Mouse (Mus musculus): ENCODE measurements around the gene Lrrfip1. TPM values are rescaled to one million over a fixed set of nuclear protein-coding genes. Genes with fewer than 3 reads are reported as not detected.

Lrrfip1 gene
- polyA plus RNA-seq (2016; fragmentation: Nextera tagmentation; extraction: Ambion mirVana) = 27.6 and 27.9 TPM in 2 replicates

- Histone ChIP-seq H3K27me3 (replicated peaks) (no peaks in the 10 kb centered on the region), H3K36me3 (no peaks in the 10 kb centered on the region), H3K9ac (peak within 1 kb of the TSS; percentile 83), H3K4me1 (peaks cover 22% of the 10 kb centered on the region), H3K4me3 (peak within 1 kb of the TSS; percentile 70), H3K4me2 (replicated peaks) (peak within 1 kb of the TSS; percentile 96), H3K27ac (no peak within 1 kb of the TSS), H3K9me3 (no peaks in the 10 kb centered on the region)
- ATAC-seq (ENCODE audit: low FRiP score, low read depth) = peak; percentile 77
- 3% methylated on average over 59 of the region's 59 CpGs for WGBS
These were observed at the start of gene Lrrfip1 for GRCm38 (mm10) chr1:90998268-90998890. Gene Lrrfip1 (plus strand): TSS chr1:90998737.

- Histone ChIP-seq H3K27me3 (replicated peaks) (no peaks in the 10 kb centered on the region), H3K36me3 (no peaks in the 10 kb centered on the region), H3K9me3 (no peaks in the 10 kb centered on the region), H3K4me2 (replicated peaks) (no peak overlapping the region), H3K27ac (no peak overlapping the region), H3K9ac (no peak overlapping the region), H3K4me3 (no peak overlapping the region), H3K4me1 (no peaks in the 10 kb centered on the region)
- no peak for ATAC-seq (ENCODE audit: low FRiP score, low read depth)
- WGBS = 83% methylated on average over 9 of the region's 9 CpGs
These were observed 49.2 kb upstream of the Lrrfip1 start for GRCm38 (mm10) chr1:90949309-90949708.

- no peak overlapping the region for H3K27ac ChIP-seq
- H3K4me2 ChIP-seq (replicated peaks) = no peak overlapping the region
- no peaks in the 10 kb centered on the region for H3K4me1 ChIP-seq
- no peaks in the 10 kb centered on the region for H3K9me3 ChIP-seq
- no peaks in the 10 kb centered on the region for H3K36me3 ChIP-seq
- WGBS = 84% methylated on average over 7 of the region's 7 CpGs
- ATAC-seq (ENCODE audit: low FRiP score, low read depth) = no peak
- H3K27me3 ChIP-seq (replicated peaks) = no peaks in the 10 kb centered on the region
- H3K9ac ChIP-seq = no peak overlapping the region
- H3K4me3 ChIP-seq = no peak overlapping the region
These were observed 46.9 kb upstream of the Lrrfip1 start for GRCm38 (mm10) chr1:90951670-90952069.

- Histone ChIP-seq H3K9me3 (no peaks in the 10 kb centered on the region), H3K27me3 (replicated peaks) (no peaks in the 10 kb centered on the region), H3K9ac (no peak within 1 kb of the TSS), H3K36me3 (no peaks in the 10 kb centered on the region), H3K27ac (no peak within 1 kb of the TSS), H3K4me3 (no peak within 1 kb of the TSS), H3K4me1 (no peaks in the 10 kb centered on the region), H3K4me2 (replicated peaks) (no peak within 1 kb of the TSS)
- WGBS = 82% methylated on average over 8 of the region's 8 CpGs
- no peak for ATAC-seq (ENCODE audit: low FRiP score, low read depth)
These were observed 45.7 kb upstream of the Lrrfip1 start, which contains the start of gene Prlh for GRCm38 (mm10) chr1:90952808-90953207. Gene Prlh (plus strand): TSS chr1:90953108.

GRCm38 (mm10) chr1:90953688-90954087 is 44.8 kb upstream of the Lrrfip1 start:
- Histone ChIP-seq H3K4me1 (no peaks in the 10 kb centered on the region), H3K27me3 (replicated peaks) (no peaks in the 10 kb centered on the region), H3K9ac (no peak overlapping the region), H3K9me3 (no peaks in the 10 kb centered on the region), H3K27ac (no peak overlapping the region), H3K36me3 (no peaks in the 10 kb centered on the region), H3K4me3 (no peak overlapping the region), H3K4me2 (replicated peaks) (no peak overlapping the region)
- ATAC-seq (ENCODE audit: low FRiP score, low read depth) = no peak
- 84% methylated on average over 11 of the region's 11 CpGs for WGBS

GRCm38 (mm10) chr1:90956245-90957096 is 42.1 kb upstream of the Lrrfip1 start:
- no peak for ATAC-seq (ENCODE audit: low FRiP score, low read depth)
- WGBS = 34% methylated on average over 7 of the region's 7 CpGs
- no peaks in the 10 kb centered on the region for H3K4me1 ChIP-seq
- H3K4me2 ChIP-seq (replicated peaks) = no peak overlapping the region
- no peak overlapping the region for H3K4me3 ChIP-seq
- H3K9ac ChIP-seq = no peak overlapping the region
- no peaks in the 10 kb centered on the region for H3K36me3 ChIP-seq
- no peaks in the 10 kb centered on the region for H3K9me3 ChIP-seq
- H3K27me3 ChIP-seq (replicated peaks) = no peaks in the 10 kb centered on the region
- no peak overlapping the region for H3K27ac ChIP-seq

GRCm38 (mm10) chr1:90962526-90962925 is 36.0 kb upstream of the Lrrfip1 start:
- H3K4me1 ChIP-seq = peaks cover 4% of the 10 kb centered on the region; the same call in 1 of the 2 replicates
- WGBS = 26% methylated on average over 4 of the region's 4 CpGs
- H3K4me2 ChIP-seq (replicated peaks) = no peak overlapping the region
- H3K27ac ChIP-seq = no peak overlapping the region
- H3K27me3 ChIP-seq (replicated peaks) = no peaks in the 10 kb centered on the region
- no peak overlapping the region for H3K4me3 ChIP-seq
- H3K9me3 ChIP-seq = no peaks in the 10 kb centered on the region
- no peak overlapping the region for H3K9ac ChIP-seq
- no peaks in the 10 kb centered on the region for H3K36me3 ChIP-seq
- no peak for ATAC-seq (ENCODE audit: low FRiP score, low read depth)

- H3K4me1 ChIP-seq = peaks cover 8% of the 10 kb centered on the region; the same call in 1 of the 2 replicates
- no peaks in the 10 kb centered on the region for H3K9me3 ChIP-seq
- H3K36me3 ChIP-seq = no peaks in the 10 kb centered on the region
- no peak overlapping the region for H3K4me3 ChIP-seq
- no peaks in the 10 kb centered on the region for H3K27me3 ChIP-seq (replicated peaks)
- no peak overlapping the region for H3K9ac ChIP-seq
- ATAC-seq (ENCODE audit: low FRiP score, low read depth) = no peak
- H3K4me2 ChIP-seq (replicated peaks) = no peak overlapping the region
- H3K27ac ChIP-seq = no peak overlapping the region
- 42% methylated on average over 3 of the region's 3 CpGs for WGBS
These were observed 35.5 kb upstream of the Lrrfip1 start for GRCm38 (mm10) chr1:90962994-90963393.

- no peak overlapping the region for H3K27ac ChIP-seq
- no peak for ATAC-seq (ENCODE audit: low FRiP score, low read depth)
- no peaks in the 10 kb centered on the region for H3K9me3 ChIP-seq
- H3K27me3 ChIP-seq (replicated peaks) = no peaks in the 10 kb centered on the region
- no peak overlapping the region for H3K9ac ChIP-seq
- H3K4me3 ChIP-seq = no peak overlapping the region
- no peak overlapping the region for H3K4me2 ChIP-seq (replicated peaks)
- H3K4me1 ChIP-seq = peaks cover 12% of the 10 kb centered on the region; the same call in 1 of the 2 replicates
- H3K36me3 ChIP-seq = no peaks in the 10 kb centered on the region
- WGBS = 74% methylated on average over 7 of the region's 7 CpGs
These were observed 31.0 kb upstream of the Lrrfip1 start for GRCm38 (mm10) chr1:90967583-90967982.

GRCm38 (mm10) chr1:90968649-90969048 is 29.9 kb upstream of the Lrrfip1 start:
- Histone ChIP-seq H3K36me3 (no peaks in the 10 kb centered on the region), H3K9ac (no peak overlapping the region), H3K4me3 (no peak overlapping the region), H3K27ac (no peak overlapping the region), H3K4me2 (replicated peaks) (no peak overlapping the region), H3K27me3 (replicated peaks) (no peaks in the 10 kb centered on the region), H3K4me1 (peaks cover 16% of the 10 kb centered on the region), H3K9me3 (no peaks in the 10 kb centered on the region)
- WGBS = 78% methylated on average over 4 of the region's 4 CpGs
- no peak for ATAC-seq (ENCODE audit: low FRiP score, low read depth)

GRCm38 (mm10) chr1:90969347-90969784 is 29.2 kb upstream of the Lrrfip1 start, which contains the start of gene Rab17:
Gene Rab17 (minus strand): TSS chr1:90969661.
- 41% methylated on average over 9 of the region's 9 CpGs for WGBS
- Histone ChIP-seq H3K27ac (no peak within 1 kb of the TSS), H3K4me1 (peaks cover 22% of the 10 kb centered on the region), H3K36me3 (no peaks in the 10 kb centered on the region), H3K4me2 (replicated peaks) (no peak within 1 kb of the TSS), H3K27me3 (replicated peaks) (no peaks in the 10 kb centered on the region), H3K9ac (no peak within 1 kb of the TSS), H3K4me3 (no peak within 1 kb of the TSS), H3K9me3 (no peaks in the 10 kb centered on the region)
- ATAC-seq (ENCODE audit: low FRiP score, low read depth) = no peak

- Histone ChIP-seq H3K4me2 (replicated peaks) (no peak overlapping the region), H3K27ac (no peak overlapping the region), H3K9me3 (no peaks in the 10 kb centered on the region), H3K36me3 (no peaks in the 10 kb centered on the region), H3K27me3 (replicated peaks) (no peaks in the 10 kb centered on the region), H3K4me3 (no peak overlapping the region), H3K9ac (no peak overlapping the region), H3K4me1 (peaks cover 27% of the 10 kb centered on the region)
- no peak for ATAC-seq (ENCODE audit: low FRiP score, low read depth)
- 77% methylated on average over 10 of the region's 10 CpGs for WGBS
These were observed 28.6 kb upstream of the Lrrfip1 start for GRCm38 (mm10) chr1:90969881-90970390.

All from neural tube, embryonic 12.5 days (tissue).